Mouse (Mus musculus) adipocyte (in vitro differentiated cells): Measurements from ENCODE around the gene Mtrf1l.

Experiments
- DNase-seq: peaks from one replicate; pipeline ENCODE4 v3.0.0-alpha.2; 2016; ENCODE audit warnings: low spot score

Gene Mtrf1l

DNA sequence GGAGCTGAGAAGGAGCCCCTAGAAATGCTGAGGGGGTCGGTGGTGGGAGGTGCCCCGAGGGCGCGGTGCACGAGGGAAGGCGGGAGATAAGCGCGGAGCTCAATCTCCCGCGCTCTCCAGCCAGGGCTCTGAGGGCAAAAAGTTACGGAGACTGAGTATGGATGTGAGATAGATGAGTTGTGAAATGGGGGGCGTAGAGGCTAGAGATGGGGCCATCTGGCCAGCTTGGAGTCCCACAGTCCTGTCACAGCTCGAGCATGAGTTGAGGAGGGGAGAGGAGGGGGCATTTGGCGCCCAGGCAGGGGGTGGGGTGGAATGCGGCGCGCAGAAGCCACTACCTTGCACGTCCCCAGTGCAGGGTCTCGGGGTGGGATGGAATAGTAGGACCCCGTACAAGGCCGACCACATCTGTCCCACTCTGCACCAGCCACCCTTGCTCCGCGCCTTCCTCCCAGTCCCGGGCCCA, 19.0 kb downstream of the Mtrf1l start:
- no peak for DNase-seq

DNA sequence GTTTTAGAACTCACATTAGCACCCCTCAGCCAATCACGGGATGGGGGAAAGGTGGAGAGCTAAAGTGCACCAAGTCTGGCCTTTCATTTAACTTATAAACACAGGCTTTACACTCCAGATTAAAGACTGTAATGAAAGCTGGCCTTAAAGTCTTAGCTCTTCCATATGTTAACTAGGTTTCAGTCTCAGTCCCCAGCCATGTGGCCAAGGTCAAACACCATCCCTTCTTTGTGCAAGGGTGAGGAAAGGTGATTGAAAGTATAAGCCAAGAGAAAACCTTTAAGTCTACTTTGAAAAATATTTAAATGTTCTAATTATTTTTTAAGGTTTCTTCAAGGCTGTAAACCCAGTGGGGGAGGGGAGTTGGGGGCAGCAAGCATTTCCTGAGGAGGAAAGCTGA, 20.0 kb downstream of the Mtrf1l start:
- no peak for DNase-seq

DNA sequence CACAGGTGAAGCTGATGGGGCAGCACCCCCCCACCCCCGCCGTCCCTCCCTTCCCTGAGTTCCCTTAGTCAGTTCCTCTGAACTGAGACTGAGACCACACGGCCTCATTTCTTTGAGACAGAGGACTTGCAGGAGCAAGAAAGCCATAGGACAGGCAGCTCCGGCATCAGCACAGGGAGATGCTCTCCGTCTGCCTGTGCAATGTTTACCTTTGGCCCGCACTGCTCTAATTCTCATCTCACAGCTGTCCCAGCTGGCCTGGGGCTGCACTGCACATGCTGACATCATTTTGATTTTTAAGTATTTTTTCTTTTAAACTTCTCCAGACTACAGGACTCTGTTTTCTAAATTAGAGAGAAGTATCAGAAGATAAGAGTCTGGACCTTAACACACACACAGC, 20.8 kb downstream of the Mtrf1l start:
- DNase-seq = no peak

DNA sequence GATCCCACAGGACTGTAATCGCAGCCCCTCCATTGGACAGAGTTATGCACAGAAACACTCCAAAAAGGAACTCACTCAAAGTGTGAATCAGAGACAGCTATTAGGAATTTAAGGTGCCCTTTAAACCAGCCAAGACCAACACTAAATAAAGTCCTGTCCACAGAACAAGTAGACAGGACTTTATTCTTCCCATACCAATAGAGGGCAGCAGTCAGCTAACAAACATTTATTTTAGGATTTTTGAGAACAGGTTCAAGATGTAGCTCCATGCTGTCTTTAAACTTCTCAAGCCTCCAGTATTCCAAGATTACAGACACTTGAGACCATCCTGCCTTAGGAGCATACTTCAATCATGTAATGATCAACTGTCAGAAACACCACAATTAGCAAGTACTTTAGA, 23.2 kb downstream of the Mtrf1l start:
- DNase-seq = peak; percentile 54

DNA sequence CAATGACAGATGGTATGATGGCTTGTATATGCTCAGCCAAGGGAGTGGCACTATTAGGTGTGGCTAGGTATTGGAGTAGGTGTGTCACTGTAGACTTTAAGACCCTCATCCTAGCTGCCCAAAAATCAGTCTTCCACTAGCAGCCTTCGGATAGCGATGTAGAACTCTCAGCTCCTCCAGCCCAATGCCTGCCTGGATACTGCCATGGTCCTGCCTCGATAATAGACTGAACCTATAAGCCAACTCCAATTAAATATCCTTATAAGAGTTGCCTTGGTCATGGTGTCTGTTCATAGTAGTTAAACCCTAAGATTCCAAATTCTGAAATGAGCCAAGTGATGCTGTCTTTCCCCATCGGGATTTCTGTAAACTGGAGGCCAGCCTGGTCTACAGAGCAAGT, 25.6 kb downstream of the Mtrf1l start:
- DNase-seq = no peak

DNA sequence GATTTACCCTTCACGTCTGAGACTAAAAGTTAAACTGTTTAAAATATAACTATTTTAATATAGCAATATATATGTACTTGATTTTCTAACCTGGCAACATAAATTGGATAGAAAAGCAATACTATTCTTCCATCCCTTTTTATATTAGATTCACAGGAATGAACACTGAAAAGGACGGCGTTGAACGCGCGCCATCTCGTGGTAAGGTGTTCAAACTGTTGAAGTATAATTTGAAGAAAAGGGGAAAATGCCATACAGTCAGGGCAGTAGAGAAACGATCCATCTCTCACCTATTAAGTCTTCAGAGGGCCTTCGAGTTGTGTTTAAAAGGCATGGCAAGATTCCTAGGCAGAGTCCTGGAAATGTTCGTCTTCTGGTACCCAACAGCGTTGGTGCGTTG, 33.1 kb downstream of the Mtrf1l start:
- DNase-seq = peak; percentile 69

DNA sequence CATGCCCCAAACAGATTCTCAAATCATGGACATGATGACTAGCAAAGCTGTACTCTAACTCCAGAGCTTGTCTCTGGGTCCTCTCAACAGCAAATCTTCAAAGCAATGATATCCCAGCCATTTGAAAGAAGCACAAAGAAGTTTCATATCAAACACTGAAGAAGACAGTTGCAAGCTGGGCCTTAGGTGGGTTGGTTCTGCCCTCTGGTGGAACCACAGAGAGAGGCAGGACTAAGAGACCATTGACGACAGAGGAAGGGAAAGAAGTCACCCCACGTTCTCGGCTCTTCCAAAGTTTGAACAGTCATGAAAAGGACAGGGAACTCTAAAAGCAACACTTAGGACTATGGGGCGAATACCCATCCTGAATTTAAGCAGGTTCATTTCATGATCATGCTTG, 36.8 kb downstream of the Mtrf1l start:
- DNase-seq = peak; percentile 48
